In genomic region chr16:90812086-90812485, GRCm38 (mm10) we compare ENCODE assay signal across 18 mouse cellular contexts. TPM values are rescaled to one million over a fixed set of nuclear protein-coding genes. Genes with fewer than 3 reads are reported as not detected.
"Had no signal": no experiment of that assay in that cellular context is flagged by ENCODE, and none has a peak within 500 bp of the region (broad histone marks: within the 10 kb centered on the region; RNA-seq: fewer than 3 reads in every experiment).

No protein-coding gene starts in this region.

- DNase-seq: gastrocnemius, postnatal 14 days; gastrocnemius, postnatal 36 days; heart, adult 11 months; heart, adult 2 months; heart, postnatal 14 days; heart, postnatal 36 days; kidney, adult 11 months; kidney, adult 2 months; kidney, adult 9 months; kidney, postnatal 14 days; kidney, postnatal 36 days; layer of hippocampus, adult 9-11 months; layer of hippocampus, postnatal 36 days; left cerebral cortex, postnatal 4 days; liver; liver, embryonic 13.5 days; liver, postnatal 0 days had no signal

RNA-seq across cellular contexts. Expression of gene Eva1c, which starts 14.4 kb away (rescaled TPM):
- total RNA-seq: hematopoietic stem cell, adult 5-6 weeks had no signal
